Mouse (Mus musculus) E14TG2a.4 (cell line): ENCODE results near the gene Tspan3.

Experiments used
- CTCF ChIP-seq: conservative IDR thresholded peaks from 2 replicates; pipeline ENCODE4 v1.5.1; 2014; ENCODE audit warnings: low read length
- NANOG ChIP-seq: IDR thresholded peaks from 2 replicates; pipeline ENCODE4 v1.6.1; 2014; ENCODE audit warnings: borderline replicate concordance, low read length, mixed read lengths

DNA sequence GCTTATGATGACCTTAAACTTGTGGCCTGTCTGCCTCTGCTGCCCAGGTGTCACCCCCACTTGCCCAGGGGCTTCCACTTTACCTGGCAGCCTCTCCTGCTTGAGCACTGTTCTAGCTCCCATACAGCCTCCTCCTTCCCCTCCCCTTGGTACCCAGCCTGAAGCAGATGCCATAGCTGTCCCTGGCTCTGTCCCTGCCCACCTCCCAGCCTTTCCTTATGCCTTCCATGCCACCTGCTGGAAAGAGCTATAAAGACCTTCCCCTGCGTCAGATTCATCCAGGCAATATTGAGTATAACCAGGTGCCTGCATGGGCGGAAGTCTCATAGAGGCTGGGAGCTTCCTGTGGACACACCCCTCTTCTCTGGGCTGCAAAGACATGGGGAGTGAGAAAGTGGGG is 45.6 kb downstream of the Tspan3 start:
- TF ChIP-seq CTCF (no peak), NANOG (no peak)
